Mouse (Mus musculus): ENCODE measurements around the gene Hspa1a. TPM values are rescaled to one million over a fixed set of nuclear protein-coding genes. Genes with fewer than 3 reads are reported as not detected.
A peak's percentile ranks its signal among the peaks of the same experiment; 100 is the strongest.

Gene Hspa1a
- polyA plus RNA-seq, 1 experiment from 2014 or later: 4.4 TPM

GRCm38 (mm10) chr17:34932287-34932686 is 39.7 kb downstream of the Hspa1a start:
- 0 out of 2 replicates have a peak, but pooled peaks cover 7% of the 10 kb centered on the region for H3K4me1 ChIP-seq (ENCODE audit: control insufficient read depth, insufficient read depth, low read length)
- 0 out of 2 replicates have a peak, but pooled peaks cover 3% of the 10 kb centered on the region for H3K36me3 ChIP-seq (ENCODE audit: control insufficient read depth, insufficient read depth)
- no peak overlapping the region for H3K27ac ChIP-seq (ENCODE audit: low read length)
- peak overlapping the region; percentile 90 for H3K9ac ChIP-seq (ENCODE audit: low read length)
- H3K9me3 ChIP-seq (replicated peaks; ENCODE audit: control insufficient read depth, low read length): no peaks in the 10 kb centered on the region
- peak overlapping the region; percentile 99 for H3K4me2 ChIP-seq (ENCODE audit: low read depth, low read length)
- WGBS: 79% methylated on average over 8 of the region's 8 CpGs
- ATAC-seq (replicated peaks; ENCODE audit: extremely low read depth, insufficient read depth, low FRiP score): no peak
- no peaks in the 10 kb centered on the region for H3K27me3 ChIP-seq (ENCODE audit: control insufficient read depth, insufficient read depth, low read length)
- peak overlapping the region; percentile 80 for H3K4me3 ChIP-seq (ENCODE audit: low read length)

GRCm38 (mm10) chr17:34931735-34932098 is 40.2 kb downstream of the Hspa1a start:
- Histone ChIP-seq H3K4me2 (ENCODE audit: low read depth, low read length) (peak overlapping the region; percentile 99), H3K4me3 (ENCODE audit: low read length) (peak overlapping the region; percentile 80), H3K9me3 (replicated peaks; ENCODE audit: control insufficient read depth, low read length) (no peaks in the 10 kb centered on the region), H3K9ac (ENCODE audit: low read length) (peak overlapping the region; percentile 90), H3K4me1 (ENCODE audit: control insufficient read depth, insufficient read depth, low read length) (0 out of 2 replicates have a peak, but pooled peaks cover 7% of the 10 kb centered on the region), H3K27me3 (ENCODE audit: control insufficient read depth, insufficient read depth, low read length) (no peaks in the 10 kb centered on the region), H3K36me3 (ENCODE audit: control insufficient read depth, insufficient read depth) (0 out of 2 replicates have a peak, but pooled peaks cover 3% of the 10 kb centered on the region), H3K27ac (ENCODE audit: low read length) (no peak overlapping the region)
- ATAC-seq (replicated peaks; ENCODE audit: extremely low read depth, insufficient read depth, low FRiP score): peak; percentile 12; the same call in 1 of the 2 replicates
- 13% methylated on average over 14 of the region's 14 CpGs for WGBS

GRCm38 (mm10) chr17:34931061-34931734 is 40.8 kb downstream of the Hspa1a start, which contains the start of gene Neu1:
Neu1 (plus strand) TSS chr17:34931253.
- ATAC-seq (replicated peaks; ENCODE audit: extremely low read depth, insufficient read depth, low FRiP score): peak; percentile 98
- peak within 1 kb of the TSS; percentile 54 for H3K27ac ChIP-seq (ENCODE audit: low read length)
- WGBS: under 1% methylated on average over 38 of the region's 38 CpGs
- 0 out of 2 replicates have a peak, but pooled peaks cover 3% of the 10 kb centered on the region for H3K36me3 ChIP-seq (ENCODE audit: control insufficient read depth, insufficient read depth)
- no peaks in the 10 kb centered on the region for H3K9me3 ChIP-seq (replicated peaks; ENCODE audit: control insufficient read depth, low read length)
- H3K4me2 ChIP-seq (ENCODE audit: low read depth, low read length): peak within 1 kb of the TSS; percentile 99
- H3K4me1 ChIP-seq (ENCODE audit: control insufficient read depth, insufficient read depth, low read length): 0 out of 2 replicates have a peak, but pooled peaks cover 7% of the 10 kb centered on the region
- H3K4me3 ChIP-seq (ENCODE audit: low read length): peak within 1 kb of the TSS; percentile 80
- peak within 1 kb of the TSS; percentile 90 for H3K9ac ChIP-seq (ENCODE audit: low read length)
- H3K27me3 ChIP-seq (ENCODE audit: control insufficient read depth, insufficient read depth, low read length): no peaks in the 10 kb centered on the region

GRCm38 (mm10) chr17:34928841-34929240 is 43.1 kb downstream of the Hspa1a start:
- no peak overlapping the region for H3K4me2 ChIP-seq (ENCODE audit: low read depth, low read length)
- WGBS: 30% methylated on average over 4 of the region's 4 CpGs

GRCm38 (mm10) chr17:34927306-34928019 is 44.5 kb downstream of the Hspa1a start:
- no peak overlapping the region for H3K4me2 ChIP-seq (ENCODE audit: low read depth, low read length)
- 79% methylated on average over 18 of the region's 18 CpGs for WGBS

More at GRCm38 (mm10) chr17:34928841-34929240, 43.1 kb downstream of the Hspa1a start:
- no peak overlapping the region for H3K9ac ChIP-seq (ENCODE audit: low read length)
- no peak overlapping the region for H3K4me3 ChIP-seq (ENCODE audit: low read length)
- 0 out of 2 replicates have a peak, but pooled peaks cover 7% of the 10 kb centered on the region for H3K4me1 ChIP-seq (ENCODE audit: control insufficient read depth, insufficient read depth, low read length)
- H3K27me3 ChIP-seq (ENCODE audit: control insufficient read depth, insufficient read depth, low read length): no peaks in the 10 kb centered on the region
- no peaks in the 10 kb centered on the region for H3K9me3 ChIP-seq (replicated peaks; ENCODE audit: control insufficient read depth, low read length)
- H3K36me3 ChIP-seq (ENCODE audit: control insufficient read depth, insufficient read depth): no peaks in the 10 kb centered on the region
- ATAC-seq (replicated peaks; ENCODE audit: extremely low read depth, insufficient read depth, low FRiP score): no peak
- no peak overlapping the region for H3K27ac ChIP-seq (ENCODE audit: low read length)

GRCm38 (mm10) chr17:34924258-34924657 is 47.7 kb downstream of the Hspa1a start:
- WGBS: 61% methylated on average over 5 of the region's 5 CpGs
- ATAC-seq (replicated peaks; ENCODE audit: extremely low read depth, insufficient read depth, low FRiP score): no peak
- H3K9me3 ChIP-seq (replicated peaks; ENCODE audit: control insufficient read depth, low read length): no peaks in the 10 kb centered on the region
- no peak overlapping the region for H3K27ac ChIP-seq (ENCODE audit: low read length)
- no peaks in the 10 kb centered on the region for H3K36me3 ChIP-seq (ENCODE audit: control insufficient read depth, insufficient read depth)
- H3K4me1 ChIP-seq (ENCODE audit: control insufficient read depth, insufficient read depth, low read length): no peaks in the 10 kb centered on the region
- no peak overlapping the region for H3K9ac ChIP-seq (ENCODE audit: low read length)
- no peaks in the 10 kb centered on the region for H3K27me3 ChIP-seq (ENCODE audit: control insufficient read depth, insufficient read depth, low read length)
- H3K4me3 ChIP-seq (ENCODE audit: low read length): no peak overlapping the region
- no peak overlapping the region for H3K4me2 ChIP-seq (ENCODE audit: low read depth, low read length)

More at GRCm38 (mm10) chr17:34927306-34928019, 44.5 kb downstream of the Hspa1a start:
- no peaks in the 10 kb centered on the region for H3K36me3 ChIP-seq (ENCODE audit: control insufficient read depth, insufficient read depth)
- H3K9ac ChIP-seq (ENCODE audit: low read length): no peak overlapping the region
- H3K27ac ChIP-seq (ENCODE audit: low read length): no peak overlapping the region
- ATAC-seq (replicated peaks; ENCODE audit: extremely low read depth, insufficient read depth, low FRiP score): no peak
- 0 out of 2 replicates have a peak, but pooled peaks cover 7% of the 10 kb centered on the region for H3K4me1 ChIP-seq (ENCODE audit: control insufficient read depth, insufficient read depth, low read length)
- no peaks in the 10 kb centered on the region for H3K9me3 ChIP-seq (replicated peaks; ENCODE audit: control insufficient read depth, low read length)
- no peaks in the 10 kb centered on the region for H3K27me3 ChIP-seq (ENCODE audit: control insufficient read depth, insufficient read depth, low read length)
- H3K4me3 ChIP-seq (ENCODE audit: low read length): no peak overlapping the region

GRCm38 (mm10) chr17:34922939-34923338 is 49.0 kb downstream of the Hspa1a start:
- H3K27me3 ChIP-seq (ENCODE audit: control insufficient read depth, insufficient read depth, low read length): no peaks in the 10 kb centered on the region
- H3K4me1 ChIP-seq (ENCODE audit: control insufficient read depth, insufficient read depth, low read length): no peaks in the 10 kb centered on the region
- no peak overlapping the region for H3K27ac ChIP-seq (ENCODE audit: low read length)
- ATAC-seq (replicated peaks; ENCODE audit: extremely low read depth, insufficient read depth, low FRiP score): no peak
- H3K4me3 ChIP-seq (ENCODE audit: low read length): no peak overlapping the region
- H3K9me3 ChIP-seq (replicated peaks; ENCODE audit: control insufficient read depth, low read length): no peaks in the 10 kb centered on the region
- no peak overlapping the region for H3K4me2 ChIP-seq (ENCODE audit: low read depth, low read length)
- no peaks in the 10 kb centered on the region for H3K36me3 ChIP-seq (ENCODE audit: control insufficient read depth, insufficient read depth)
- WGBS: 43% methylated on average over 6 of the region's 6 CpGs
- no peak overlapping the region for H3K9ac ChIP-seq (ENCODE audit: low read length)

Measured in heart, embryonic 16.5 days (tissue).